Mouse (Mus musculus) heart, embryonic 12.5 days (tissue): ENCODE results near the gene Numbl. TPM values are rescaled to one million over a fixed set of nuclear protein-coding genes. Genes with fewer than 3 reads are reported as not detected.
"Not testable (repeated sequence)": the region's sequence is repeated elsewhere in the genome, so short reads cannot be mapped to it uniquely, and the experiment has no call there.

Experiments
- ATAC-seq: fragments of 200-750 bp; cut with Nextera tagmentation; 2 replicates; pipeline ENCODE4 v1.8.0; 2017; ENCODE audit warnings: moderate TSS enrichment, moderate library complexity; ENCODE audit not compliant: insufficient number of reproducible peaks, low FRiP score
- H3K27ac ChIP-seq: fragments of 300-500 bp; sonication (generic); 2 replicates; pipeline ENCODE4 v1.5.1; 2016; ENCODE audit warnings: mild to moderate bottlenecking, moderate library complexity; ENCODE audit not compliant: poor library complexity, severe bottlenecking
- H3K27me3 ChIP-seq: fragments of 300-500 bp; sonication (generic); replicated peaks from 2 replicates; pipeline ENCODE4 v1.6.1; 2016; ENCODE audit warnings: mild to moderate bottlenecking, moderate library complexity
- H3K36me3 ChIP-seq: fragments of 300-500 bp; sonication (generic); 2 replicates; pipeline ENCODE4 v1.6.1; 2016; ENCODE audit warnings: mild to moderate bottlenecking, moderate library complexity
- H3K4me1 ChIP-seq: fragments of 300-500 bp; sonication (generic); replicated peaks from 2 replicates; pipeline ENCODE4 v1.6.1; 2016; ENCODE audit warnings: mild to moderate bottlenecking
- H3K4me2 ChIP-seq: fragments of 300-500 bp; sonication (generic); 2 replicates; pipeline ENCODE4 v1.6.1; 2016; ENCODE audit warnings: mild to moderate bottlenecking, moderate library complexity
- H3K4me3 ChIP-seq: fragments of 300-500 bp; sonication (generic); 2 replicates; pipeline ENCODE4 v1.5.1; 2016; ENCODE audit warnings: mild to moderate bottlenecking
- H3K9ac ChIP-seq: fragments of 300-500 bp; sonication (generic); 2 replicates; pipeline ENCODE4 v1.6.1; 2016; ENCODE audit warnings: mild to moderate bottlenecking, moderate library complexity
- H3K9me3 ChIP-seq: fragments of 300-500 bp; sonication (generic); replicated peaks from 2 replicates; pipeline ENCODE4 v1.6.1; 2016; ENCODE audit warnings: mild to moderate bottlenecking, moderate library complexity
- WGBS: fragments of 180-500 bp; shearing (Covaris S2); methylation state at CpG from one replicate; pipeline ENCODE4 v1.1.7; 2016; 5-methylcytosine and 5-hydroxymethylcytosine counted together
- polyA plus RNA-seq: library from polyadenylated mRNA; unstranded; fragments of >200 nt; fragmentation: Nextera tagmentation; extraction: Ambion mirVana; gene quantifications from 2 replicates; pipeline ENCODE4 v1.2.1, GENCODE M21; 2016

Gene Numbl
- polyA plus RNA-seq, 1 experiment from 2014 or later = 11.1 TPM

DNA sequence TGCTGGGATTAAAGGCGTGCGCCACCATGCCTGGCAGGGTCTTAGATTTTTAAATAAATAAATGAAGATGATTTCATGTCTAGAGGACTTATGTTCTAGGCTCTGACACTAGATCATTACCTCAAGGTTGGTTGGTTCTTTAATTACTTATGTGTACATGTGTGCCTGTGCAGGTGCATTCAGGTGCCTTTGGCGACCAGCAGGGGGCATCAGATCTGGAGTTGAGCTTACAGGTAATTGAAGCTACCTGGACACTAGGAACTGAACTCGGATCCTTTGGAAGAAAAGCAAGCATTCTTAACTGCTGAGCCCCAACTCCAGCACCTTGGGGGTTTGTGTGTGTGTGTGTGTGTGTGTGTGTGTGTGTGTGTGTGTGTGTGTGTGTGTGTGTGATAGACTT lies 27.5 kb upstream of the Numbl start:
- Histone ChIP-seq H3K36me3 (no peaks in the 10 kb centered on the region), H3K4me2 (no peak overlapping the region), H3K4me3 (no peak overlapping the region), H3K4me1 (peaks cover 30% of the 10 kb centered on the region), H3K27ac (no peak overlapping the region), H3K9me3 (no peaks in the 10 kb centered on the region), H3K9ac (no peak overlapping the region), H3K27me3 (no peaks in the 10 kb centered on the region)
- WGBS = 70% methylated on average over 4 of the region's 4 CpGs
- no peak for ATAC-seq

DNA sequence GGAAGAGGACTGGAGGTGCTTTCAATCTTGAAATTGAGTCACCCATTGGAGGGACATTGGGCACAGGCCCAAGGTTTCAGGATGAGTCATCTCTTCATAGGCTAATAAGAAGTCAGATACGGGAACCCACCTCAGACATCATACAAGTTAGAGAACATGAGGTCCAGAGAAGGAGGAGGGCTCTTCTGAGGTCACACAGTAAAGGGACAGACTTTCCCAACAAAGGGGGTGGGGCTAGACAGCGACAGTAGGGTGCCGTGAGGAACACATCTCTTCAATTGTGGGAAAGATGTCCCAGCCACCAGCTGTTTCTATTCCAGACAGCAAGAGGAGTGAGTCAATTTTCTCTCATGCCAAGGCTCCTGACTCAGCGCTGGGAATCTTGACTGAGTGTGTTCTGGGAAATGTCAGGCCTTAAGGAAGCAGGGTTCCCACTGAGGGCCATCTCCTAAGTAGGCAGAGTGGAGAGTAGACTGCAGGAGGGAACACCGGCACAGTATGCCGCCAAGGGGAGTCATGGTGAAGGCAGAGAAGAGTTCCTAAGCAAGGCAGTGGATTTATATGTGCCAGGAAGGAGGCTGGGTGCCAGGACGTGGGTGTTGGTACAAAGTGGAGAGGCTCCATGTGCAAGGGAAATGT lies 26.4 kb upstream of the Numbl start:
- H3K36me3 ChIP-seq = no peaks in the 10 kb centered on the region
- no peak overlapping the region for H3K4me2 ChIP-seq
- peaks cover 20% of the 10 kb centered on the region for H3K4me1 ChIP-seq
- no peak overlapping the region for H3K9ac ChIP-seq
- WGBS = 62% methylated on average over 7 of the region's 7 CpGs
- H3K27ac ChIP-seq = no peak overlapping the region
- no peak overlapping the region for H3K4me3 ChIP-seq
- H3K27me3 ChIP-seq = no peaks in the 10 kb centered on the region
- no peak for ATAC-seq
- no peaks in the 10 kb centered on the region for H3K9me3 ChIP-seq

DNA sequence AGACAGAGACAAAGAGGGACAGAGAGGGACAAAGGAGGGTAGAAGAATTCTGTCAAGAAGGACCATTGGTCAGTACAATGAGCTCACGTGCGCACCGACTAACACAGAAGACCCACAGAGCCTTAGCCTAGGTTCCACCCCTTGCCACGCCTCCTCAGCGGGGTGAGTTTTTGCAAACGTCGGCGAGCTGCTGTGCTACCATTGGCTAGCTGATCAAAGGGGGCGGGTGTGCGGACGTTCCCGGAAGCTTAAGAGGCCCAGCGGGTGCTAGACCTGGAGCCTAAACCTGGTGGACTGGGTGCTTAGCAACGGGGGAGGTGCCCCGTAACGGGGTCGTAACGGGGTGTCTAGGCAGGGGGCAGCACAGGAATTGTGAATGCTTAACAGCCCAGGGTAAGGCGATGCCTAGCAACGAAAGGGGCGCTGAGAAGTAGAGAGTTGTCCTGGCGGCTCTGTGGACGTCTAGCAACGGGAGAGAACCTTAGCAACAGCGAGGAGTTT lies 25.4 kb upstream of the Numbl start, which contains the start of gene Coq8b:
TSS of gene Coq8b (plus strand) at position 243 of the 501 bp plus-strand sequence.
- Histone ChIP-seq H3K9me3 (no peaks in the 10 kb centered on the region), H3K36me3 (peaks cover 7% of the 10 kb centered on the region), H3K4me2 (peak within 1 kb of the TSS; percentile 76), H3K9ac (peak within 1 kb of the TSS; percentile 61), H3K4me1 (peaks cover 12% of the 10 kb centered on the region), H3K27ac (peak within 1 kb of the TSS; percentile 17; the same call in 1 of the 2 replicates), H3K4me3 (peak within 1 kb of the TSS; percentile 65), H3K27me3 (no peaks in the 10 kb centered on the region)
- WGBS = 0% methylated on average over 25 of the region's 25 CpGs
- peak; percentile 89 for ATAC-seq

DNA sequence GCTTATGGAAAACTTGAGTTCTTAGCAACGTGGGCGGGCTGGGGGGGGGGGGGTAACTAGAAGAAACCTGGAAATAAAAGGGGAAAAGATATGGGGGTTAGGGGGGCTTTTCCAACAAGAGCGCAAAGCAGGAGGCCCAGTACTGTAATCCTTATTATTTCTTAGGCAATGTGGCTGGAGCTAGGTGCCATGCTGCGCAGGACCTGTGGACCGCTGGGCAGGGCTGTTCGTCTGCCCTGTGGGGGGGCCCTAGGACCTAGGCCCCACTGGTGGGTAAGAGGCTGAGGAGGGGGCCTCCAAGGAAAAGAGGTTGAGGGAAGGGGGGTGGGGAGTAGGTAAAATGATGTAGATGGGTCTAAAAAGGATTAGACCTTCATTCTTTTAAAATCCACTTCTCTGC lies 24.9 kb upstream of the Numbl start:
- Histone ChIP-seq H3K27me3 (no peaks in the 10 kb centered on the region), H3K9me3 (no peaks in the 10 kb centered on the region), H3K27ac (no peak overlapping the region), H3K9ac (peak overlapping the region; percentile 61), H3K4me3 (peak overlapping the region; percentile 65), H3K4me1 (peaks cover 12% of the 10 kb centered on the region), H3K4me2 (peak overlapping the region; percentile 76), H3K36me3 (peaks cover 7% of the 10 kb centered on the region)
- no peak for ATAC-seq
- 5% methylated on average over 6 of the region's 6 CpGs for WGBS

DNA sequence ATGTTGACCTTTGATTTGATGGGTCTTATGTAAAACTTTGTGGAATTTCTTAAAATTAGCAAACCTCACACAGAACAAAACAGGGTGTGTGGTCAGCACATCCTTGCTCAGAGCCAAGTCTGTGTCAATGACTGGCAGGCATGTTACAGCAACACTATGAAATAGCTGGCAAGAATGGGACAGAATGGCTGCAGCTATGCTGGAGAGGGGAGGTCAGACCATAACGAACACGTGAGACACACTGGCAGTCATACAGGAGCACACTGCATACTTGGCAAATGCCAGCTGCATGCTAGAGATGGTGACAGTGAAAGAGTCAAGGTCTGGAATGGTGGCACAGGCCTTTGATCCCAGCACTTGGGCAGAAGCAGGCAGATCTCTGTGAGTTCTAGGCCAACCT lies 22.5 kb upstream of the Numbl start:
- H3K36me3 ChIP-seq = peaks cover 14% of the 10 kb centered on the region
- H3K27me3 ChIP-seq = no peaks in the 10 kb centered on the region
- no peaks in the 10 kb centered on the region for H3K9me3 ChIP-seq
- H3K9ac ChIP-seq = no peak overlapping the region
- WGBS = 84% methylated on average over 2 of the region's 2 CpGs
- no peak overlapping the region for H3K4me2 ChIP-seq
- no peak overlapping the region for H3K4me3 ChIP-seq
- no peak for ATAC-seq
- H3K27ac ChIP-seq = no peak overlapping the region
- peaks cover 7% of the 10 kb centered on the region for H3K4me1 ChIP-seq

DNA sequence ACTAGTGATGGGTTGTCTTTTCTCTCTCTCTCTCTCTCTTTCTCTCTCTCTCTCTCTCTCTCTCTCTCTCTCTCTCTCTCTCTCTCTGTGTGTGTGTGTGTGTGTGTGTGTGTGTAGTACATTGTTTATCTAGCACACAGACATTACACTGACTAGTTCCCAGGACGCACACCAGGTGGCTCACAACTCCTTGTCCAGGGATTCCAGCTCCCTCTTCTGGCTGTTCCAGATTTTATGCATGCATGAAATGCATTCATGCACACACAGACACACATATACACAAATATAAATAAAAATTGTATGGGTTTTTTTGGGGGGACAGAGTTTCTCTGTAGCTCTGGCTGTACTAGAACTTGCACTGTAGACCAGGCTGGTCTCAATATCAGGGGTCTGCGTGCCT lies 20.7 kb upstream of the Numbl start:
- no peak overlapping the region for H3K9ac ChIP-seq
- no peak overlapping the region for H3K4me2 ChIP-seq

GRCm38 (mm10) chr7:27238568-27238967 lies 19.7 kb upstream of the Numbl start:
- Histone ChIP-seq H3K9ac (no peak overlapping the region), H3K4me2 (no peak overlapping the region), H3K4me1 (peaks cover 4% of the 10 kb centered on the region), H3K4me3 (no peak overlapping the region), H3K27me3 (no peaks in the 10 kb centered on the region), H3K36me3 (peaks cover 26% of the 10 kb centered on the region), H3K27ac (no peak overlapping the region), H3K9me3 (no peaks in the 10 kb centered on the region)
- 89% methylated on average over 5 of the region's 5 CpGs for WGBS
- no peak for ATAC-seq

More for the DNA sequence above, 20.7 kb upstream of the Numbl start:
- 84% methylated on average over 2 of the region's 2 CpGs for WGBS
- ATAC-seq = no peak
- Histone ChIP-seq H3K36me3 (peaks cover 20% of the 10 kb centered on the region), H3K4me3 (no peak overlapping the region), H3K4me1 (peaks cover 7% of the 10 kb centered on the region), H3K27me3 (no peaks in the 10 kb centered on the region), H3K9me3 (no peaks in the 10 kb centered on the region), H3K27ac (no peak overlapping the region)

GRCm38 (mm10) chr7:27243211-27243610 lies 15.0 kb upstream of the Numbl start:
- H3K9me3 ChIP-seq = no peaks in the 10 kb centered on the region
- H3K4me3 ChIP-seq = no peak overlapping the region
- ATAC-seq = no peak
- no peak overlapping the region for H3K9ac ChIP-seq
- no peaks in the 10 kb centered on the region for H3K27me3 ChIP-seq
- WGBS = 49% methylated on average over 8 of the region's 8 CpGs
- H3K27ac ChIP-seq = no peak overlapping the region
- no peaks in the 10 kb centered on the region for H3K4me1 ChIP-seq
- no peak overlapping the region for H3K4me2 ChIP-seq
- peaks cover 45% of the 10 kb centered on the region for H3K36me3 ChIP-seq

DNA sequence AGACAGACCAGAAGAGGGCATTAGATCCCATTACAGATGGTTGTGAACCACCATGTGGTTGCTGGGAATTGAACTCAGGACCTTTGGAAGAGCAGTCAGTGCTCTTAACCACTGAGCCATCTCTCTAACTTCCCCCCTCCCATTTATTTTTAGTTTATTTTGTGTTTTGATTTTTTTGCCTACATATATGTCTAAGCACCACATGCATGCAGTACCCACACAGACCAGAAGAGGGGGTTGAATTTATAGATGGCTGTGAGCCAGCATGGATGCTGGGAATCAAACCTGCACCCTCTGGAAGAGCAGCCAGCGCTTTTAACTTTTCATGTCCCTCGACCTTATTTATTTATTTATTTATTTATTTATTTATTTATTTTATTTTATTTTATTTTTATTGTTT lies 14.1 kb upstream of the Numbl start:
- H3K27me3 ChIP-seq, H3K4me1 ChIP-seq, H3K9me3 ChIP-seq, H3K4me3 ChIP-seq, H3K4me2 ChIP-seq, H3K9ac ChIP-seq, H3K27ac ChIP-seq, ATAC-seq: not testable (repeated sequence)
- WGBS = 79% methylated on average over 2 of the region's 2 CpGs
- peaks cover 45% of the 10 kb centered on the region for H3K36me3 ChIP-seq

- Histone ChIP-seq H3K27me3 (no peaks in the 10 kb centered on the region), H3K27ac (no peak overlapping the region), H3K9me3 (no peaks in the 10 kb centered on the region), H3K4me3 (no peak overlapping the region), H3K36me3 (peaks cover 19% of the 10 kb centered on the region), H3K9ac (no peak overlapping the region), H3K4me1 (no peaks in the 10 kb centered on the region), H3K4me2 (no peak overlapping the region)
- ATAC-seq = no peak
- 83% methylated on average over 2 of the region's 2 CpGs for WGBS
These were observed 9.1 kb upstream of the Numbl start for GRCm38 (mm10) chr7:27249146-27249545.

- Histone ChIP-seq H3K4me1 (no peaks in the 10 kb centered on the region), H3K27me3 (no peaks in the 10 kb centered on the region), H3K27ac (no peak overlapping the region), H3K9me3 (no peaks in the 10 kb centered on the region), H3K36me3 (peaks cover 19% of the 10 kb centered on the region), H3K4me2 (no peak overlapping the region), H3K4me3 (no peak overlapping the region), H3K9ac (no peak overlapping the region)
- 79% methylated on average over 5 of the region's 5 CpGs for WGBS
- no peak for ATAC-seq
These were observed 8.3 kb upstream of the Numbl start for GRCm38 (mm10) chr7:27249928-27250327.

- Histone ChIP-seq H3K36me3 (peaks cover 4% of the 10 kb centered on the region; the same call in 1 of the 2 replicates), H3K4me1 (peaks cover 2% of the 10 kb centered on the region), H3K4me3 (no peak overlapping the region), H3K27ac (no peak overlapping the region), H3K27me3 (no peaks in the 10 kb centered on the region), H3K9ac (no peak overlapping the region), H3K9me3 (no peaks in the 10 kb centered on the region), H3K4me2 (no peak overlapping the region)
- 81% methylated on average over 6 of the region's 6 CpGs for WGBS
- ATAC-seq = no peak
These were observed 6.3 kb upstream of the Numbl start for GRCm38 (mm10) chr7:27251946-27252345.
